Mouse (Mus musculus) megakaryocyte, embryonic 14.5 days (primary cell): ENCODE measurements around the gene Capn15. TPM values are rescaled to one million over a fixed set of nuclear protein-coding genes. Genes with fewer than 3 reads are reported as not detected.

ENCODE experiments used
- H3K27me3 ChIP-seq: replicated peaks from 2 replicates; pipeline ENCODE3; 2012; ENCODE audit warnings: inconsistent platforms
- H3K36me3 ChIP-seq: replicated peaks from 2 replicates; pipeline ENCODE3; 2012; ENCODE audit warnings: low read length, inconsistent platforms, mixed read lengths
- H3K4me1 ChIP-seq: 2 replicates; pipeline ENCODE4 v1.6.1; 2012; ENCODE audit warnings: inconsistent platforms
- H3K4me3 ChIP-seq: replicated peaks from 2 replicates; pipeline ENCODE3; 2012; ENCODE audit warnings: moderate library complexity, mild to moderate bottlenecking, inconsistent platforms
- H3K9me3 ChIP-seq: 2 replicates; pipeline ENCODE4 v1.6.1; 2012; ENCODE audit warnings: inconsistent platforms
- FLI1 ChIP-seq: IDR thresholded peaks from 2 replicates; pipeline ENCODE4 v1.6.1; 2012; ENCODE audit warnings: low read length, inconsistent platforms, mixed read lengths
- GATA1 ChIP-seq: IDR thresholded peaks from 3 replicates; pipeline ENCODE4 v1.6.1; 2012; ENCODE audit warnings: mixed read lengths, low read length, inconsistent platforms, borderline replicate concordance
- polyA plus RNA-seq: library from polyadenylated mRNA; stranded (reverse); fragments of >175 nt; gene quantifications from 2 replicates; pipeline ENCODE4 v1.2.3, GENCODE M21; 2012; ENCODE audit warnings: low replicate concordance; ENCODE audit not compliant: insufficient read depth

Gene Capn15
- polyA plus RNA-seq, 1 experiment, result 12.2 TPM

DNA sequence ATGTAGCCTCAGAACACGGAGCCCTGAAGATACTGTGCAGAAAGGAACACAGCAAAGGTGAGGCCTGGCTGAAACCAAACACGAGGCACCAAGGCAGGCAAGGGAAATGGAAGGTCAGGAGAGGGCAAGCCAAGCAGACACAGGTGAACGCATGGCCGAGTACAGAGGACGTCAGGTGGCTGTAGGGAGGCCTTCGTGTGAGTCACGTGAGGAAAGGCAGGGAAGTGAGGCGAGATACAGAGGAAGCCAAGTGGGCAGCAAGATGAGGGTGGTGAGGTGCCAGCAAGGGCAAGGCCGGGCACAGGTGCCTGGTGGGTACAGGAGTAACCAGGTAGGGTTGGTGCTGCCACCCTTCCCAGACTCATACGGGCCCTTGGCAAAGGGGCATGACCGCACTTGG lies 12.8 kb upstream of the Capn15 start:
- no peaks in the 10 kb centered on the region for H3K36me3 ChIP-seq
- TF ChIP-seq FLI1 (no peak), GATA1 (no peak)
- H3K27me3 ChIP-seq, result peaks cover 60% of the 10 kb centered on the region
- H3K4me1 ChIP-seq, result peaks cover 30% of the 10 kb centered on the region
- no peak overlapping the region for H3K4me3 ChIP-seq
- 0 out of 2 replicates have a peak, but pooled peaks cover under 1% of the 10 kb centered on the region for H3K9me3 ChIP-seq

GRCm38 (mm10) chr17:25993489-25993888 lies 7.9 kb upstream of the Capn15 start:
- H3K27me3 ChIP-seq, result peaks cover 40% of the 10 kb centered on the region
- no peak overlapping the region for H3K4me3 ChIP-seq
- H3K9me3 ChIP-seq, result no peaks in the 10 kb centered on the region
- TF ChIP-seq GATA1 (no peak), FLI1 (no peak)
- H3K4me1 ChIP-seq, result peaks cover 57% of the 10 kb centered on the region
- peaks cover 19% of the 10 kb centered on the region for H3K36me3 ChIP-seq

- TF ChIP-seq GATA1 (no peak), FLI1 (no peak)
- peaks cover 19% of the 10 kb centered on the region for H3K36me3 ChIP-seq
- H3K4me1 ChIP-seq, result peaks cover 54% of the 10 kb centered on the region
- no peak overlapping the region for H3K4me3 ChIP-seq
- H3K27me3 ChIP-seq, result peaks cover 29% of the 10 kb centered on the region
- no peaks in the 10 kb centered on the region for H3K9me3 ChIP-seq
These were observed 6.7 kb upstream of the Capn15 start for GRCm38 (mm10) chr17:25992274-25992673.

GRCm38 (mm10) chr17:25990331-25990730 lies 4.7 kb upstream of the Capn15 start:
- Histone ChIP-seq H3K36me3 (peaks cover 19% of the 10 kb centered on the region), H3K9me3 (no peaks in the 10 kb centered on the region), H3K4me3 (peak overlapping the region; percentile 21), H3K27me3 (peaks cover 22% of the 10 kb centered on the region), H3K4me1 (peaks cover 59% of the 10 kb centered on the region)
- TF ChIP-seq FLI1, result no peak

- H3K36me3 ChIP-seq, result peaks cover 4% of the 10 kb centered on the region
- peaks cover 62% of the 10 kb centered on the region for H3K4me1 ChIP-seq
- peaks cover 17% of the 10 kb centered on the region for H3K27me3 ChIP-seq
- TF ChIP-seq FLI1, result no peak
- no peak for TF ChIP-seq GATA1
- peak overlapping the region; percentile 97 for H3K4me3 ChIP-seq
- no peaks in the 10 kb centered on the region for H3K9me3 ChIP-seq
These were observed 865 bp downstream of the Capn15 start for GRCm38 (mm10) chr17:25984556-25985305.

GRCm38 (mm10) chr17:25984066-25984465 lies 1.5 kb downstream of the Capn15 start:
- Histone ChIP-seq H3K36me3 (peaks cover 4% of the 10 kb centered on the region), H3K4me3 (no peak overlapping the region), H3K27me3 (peaks cover 17% of the 10 kb centered on the region), H3K9me3 (no peaks in the 10 kb centered on the region), H3K4me1 (peaks cover 64% of the 10 kb centered on the region)
- TF ChIP-seq FLI1, result no peak
- no peak for TF ChIP-seq GATA1

GRCm38 (mm10) chr17:25982913-25983312 lies 2.7 kb downstream of the Capn15 start:
- Histone ChIP-seq H3K9me3 (no peaks in the 10 kb centered on the region), H3K4me3 (peak overlapping the region; percentile 55), H3K4me1 (peaks cover 73% of the 10 kb centered on the region), H3K36me3 (peaks cover 7% of the 10 kb centered on the region), H3K27me3 (peaks cover 17% of the 10 kb centered on the region)
- no peak for TF ChIP-seq FLI1
- no peak for TF ChIP-seq GATA1

DNA sequence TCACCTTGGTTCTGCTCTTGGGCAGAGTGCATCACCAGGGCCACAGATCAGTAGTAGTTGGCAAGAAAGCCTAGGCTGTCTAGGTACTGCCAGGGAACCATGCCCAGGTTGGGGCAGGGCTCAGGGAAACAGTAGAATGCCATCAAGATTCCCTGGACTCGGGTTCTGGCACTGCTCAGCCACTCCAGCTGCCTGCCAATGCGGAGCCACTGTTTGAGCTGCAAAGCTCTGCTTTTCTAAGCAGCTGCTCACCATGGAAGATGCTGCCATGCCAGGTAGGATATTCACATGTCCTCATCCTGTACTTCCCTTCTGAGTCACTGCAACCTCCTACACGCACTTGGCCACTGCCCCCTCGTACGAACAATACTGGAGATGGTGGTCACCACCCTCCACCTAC lies 4.7 kb downstream of the Capn15 start:
- H3K27me3 ChIP-seq, result peaks cover 10% of the 10 kb centered on the region
- no peaks in the 10 kb centered on the region for H3K9me3 ChIP-seq
- H3K36me3 ChIP-seq, result peaks cover 9% of the 10 kb centered on the region
- TF ChIP-seq GATA1 (no peak), FLI1 (no peak)
- H3K4me3 ChIP-seq, result no peak overlapping the region
- peaks cover 75% of the 10 kb centered on the region for H3K4me1 ChIP-seq

GRCm38 (mm10) chr17:25979829-25980738 lies 5.5 kb downstream of the Capn15 start:
- TF ChIP-seq FLI1, result no peak
- TF ChIP-seq GATA1, result no peak
- H3K36me3 ChIP-seq, result peaks cover 9% of the 10 kb centered on the region
- no peak overlapping the region for H3K4me3 ChIP-seq
- H3K27me3 ChIP-seq, result peaks cover 10% of the 10 kb centered on the region
- peaks cover 71% of the 10 kb centered on the region for H3K4me1 ChIP-seq
- no peaks in the 10 kb centered on the region for H3K9me3 ChIP-seq

DNA sequence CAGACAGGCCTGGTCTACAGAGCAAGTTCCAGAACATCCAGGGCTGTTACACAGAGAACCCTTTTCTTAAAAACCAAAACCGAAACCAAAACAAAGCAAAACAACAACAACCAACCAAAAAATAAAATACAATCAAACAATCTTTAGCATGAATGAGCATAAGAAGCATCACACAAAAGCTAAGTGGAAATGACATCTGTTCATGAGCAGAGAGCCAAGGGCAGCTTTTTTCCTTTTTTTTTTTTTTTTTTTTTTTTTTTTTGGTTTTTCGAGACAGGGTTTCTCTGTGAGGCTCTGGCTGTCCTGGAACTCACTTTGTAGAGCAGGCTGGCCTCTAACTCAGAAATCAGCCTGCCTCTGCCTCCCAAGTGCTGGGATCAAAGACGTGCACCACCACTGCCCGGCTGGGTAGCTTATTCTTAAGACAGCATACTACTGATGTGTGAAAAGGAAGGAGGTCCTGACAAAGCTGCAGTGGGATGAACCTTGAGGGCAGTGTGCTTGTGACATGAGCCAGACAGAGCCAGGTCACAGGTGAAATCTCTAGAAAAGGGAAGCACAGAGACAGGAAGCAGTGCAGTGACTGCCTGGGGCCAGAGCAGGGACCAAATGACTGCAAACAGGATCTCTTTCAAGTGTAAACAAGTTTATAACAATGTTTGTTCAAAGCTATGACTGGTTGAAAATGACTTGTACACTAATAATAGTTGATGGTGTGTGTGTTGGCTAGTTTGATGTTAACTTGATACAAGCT lies 14.5 kb downstream of the Capn15 start:
- no peak overlapping the region for H3K4me3 ChIP-seq
- TF ChIP-seq FLI1 (no peak), GATA1 (no peak)
- H3K4me1 ChIP-seq, result peaks cover 32% of the 10 kb centered on the region
- peaks cover 11% of the 10 kb centered on the region for H3K36me3 ChIP-seq
- no peaks in the 10 kb centered on the region for H3K9me3 ChIP-seq
- H3K27me3 ChIP-seq, result no peaks in the 10 kb centered on the region
